Mouse (Mus musculus) lung, embryonic 16.5 days (tissue): ENCODE data around the gene Slbp. TPM values are rescaled to one million over a fixed set of nuclear protein-coding genes. Genes with fewer than 3 reads are reported as not detected.

ENCODE experiments used
- ATAC-seq: fragments of 200-750 bp; cut with Nextera tagmentation; 2 replicates; pipeline ENCODE4 v1.8.0; 2017; ENCODE audit warnings: low read depth, mild to moderate bottlenecking, moderate library complexity
- H3K27ac ChIP-seq: fragments of 300-500 bp; sonication (generic); 2 replicates; pipeline ENCODE4 v1.5.1; 2014; ENCODE audit warnings: mild to moderate bottlenecking, control low read depth, low read length
- H3K27me3 ChIP-seq: fragments of 300-500 bp; sonication (generic); 2 replicates; pipeline ENCODE4 v1.6.1; 2014; ENCODE audit warnings: low read depth, low read length, mixed read lengths; ENCODE audit not compliant: control insufficient read depth, insufficient read depth
- H3K36me3 ChIP-seq: fragments of 300-500 bp; sonication (generic); 2 replicates; pipeline ENCODE4 v1.6.1; 2014; ENCODE audit warnings: low read length; ENCODE audit not compliant: control insufficient read depth, insufficient read depth
- H3K4me1 ChIP-seq: fragments of 300-500 bp; sonication (generic); replicated peaks from 2 replicates; pipeline ENCODE4 v1.6.1; 2014; ENCODE audit warnings: low read length, mixed read lengths; ENCODE audit not compliant: control insufficient read depth, insufficient read depth
- H3K4me2 ChIP-seq: fragments of 300-500 bp; sonication (generic); 2 replicates; pipeline ENCODE4 v1.6.1; 2014; ENCODE audit warnings: low read depth, low read length, control low read depth
- H3K4me3 ChIP-seq: fragments of 300-500 bp; sonication (generic); 2 replicates; pipeline ENCODE4 v1.5.1; 2014; ENCODE audit warnings: mild to moderate bottlenecking, low read length, control low read depth
- H3K9ac ChIP-seq: fragments of 300-500 bp; sonication (generic); 2 replicates; pipeline ENCODE4 v1.6.1; 2014; ENCODE audit warnings: low read length, control low read depth
- H3K9me3 ChIP-seq: fragments of 300-500 bp; sonication (generic); 2 replicates; pipeline ENCODE4 v1.6.1; 2016; ENCODE audit warnings: low read length; ENCODE audit not compliant: control insufficient read depth
- WGBS: fragments of 180-500 bp; shearing (Covaris S2); extraction: QIAGEN DNeasy Blood & Tissue Kit; methylation state at CpG from one replicate; pipeline ENCODE4 v1.1.7; 2014; 5-methylcytosine and 5-hydroxymethylcytosine counted together
- polyA plus RNA-seq: library from polyadenylated mRNA; unstranded; fragments of >200 nt; fragmentation: Nextera tagmentation; extraction: Ambion mirVana; gene quantifications from 2 replicates; pipeline ENCODE4 v1.2.1, GENCODE M21; 2015

The Slbp gene
- polyA plus RNA-seq, 1 experiment from 2014 or later: 259 TPM

- Histone ChIP-seq H3K36me3 (no peaks in the 10 kb centered on the region), H3K9me3 (no peaks in the 10 kb centered on the region), H3K4me2 (no peak overlapping the region), H3K27ac (no peak overlapping the region), H3K9ac (no peak overlapping the region), H3K4me1 (peaks cover 14% of the 10 kb centered on the region), H3K4me3 (no peak overlapping the region), H3K27me3 (no peaks in the 10 kb centered on the region)
- ATAC-seq: peak; percentile 76
- 46% methylated on average over 7 of the region's 7 CpGs for WGBS
These were observed 31.7 kb upstream of the Slbp start for GRCm38 (mm10) chr5:33683897-33684652.

- peaks cover 9% of the 10 kb centered on the region for H3K4me1 ChIP-seq
- 82% methylated on average over 4 of the region's 4 CpGs for WGBS
- H3K27ac ChIP-seq: no peak overlapping the region
- H3K9me3 ChIP-seq: no peaks in the 10 kb centered on the region
- no peak overlapping the region for H3K4me2 ChIP-seq
- H3K4me3 ChIP-seq: no peak overlapping the region
- H3K9ac ChIP-seq: no peak overlapping the region
- no peaks in the 10 kb centered on the region for H3K27me3 ChIP-seq
- ATAC-seq: no peak
- no peaks in the 10 kb centered on the region for H3K36me3 ChIP-seq
These were observed 30.6 kb upstream of the Slbp start for GRCm38 (mm10) chr5:33682963-33683362.

GRCm38 (mm10) chr5:33681611-33682388 lies 29.4 kb upstream of the Slbp start:
- 75% methylated on average over 15 of the region's 15 CpGs for WGBS
- Histone ChIP-seq H3K4me3 (no peak overlapping the region), H3K4me2 (no peak overlapping the region), H3K27ac (no peak overlapping the region), H3K27me3 (no peaks in the 10 kb centered on the region), H3K9ac (no peak overlapping the region), H3K4me1 (peaks cover 5% of the 10 kb centered on the region), H3K36me3 (no peaks in the 10 kb centered on the region), H3K9me3 (no peaks in the 10 kb centered on the region)
- ATAC-seq: no peak

- Histone ChIP-seq H3K4me1 (peaks cover 5% of the 10 kb centered on the region; the same call in 1 of the 2 replicates), H3K4me3 (no peak overlapping the region), H3K4me2 (no peak overlapping the region), H3K36me3 (no peaks in the 10 kb centered on the region), H3K27ac (no peak overlapping the region), H3K9ac (no peak overlapping the region), H3K27me3 (no peaks in the 10 kb centered on the region), H3K9me3 (no peaks in the 10 kb centered on the region)
- 60% methylated on average over 3 of the region's 3 CpGs for WGBS
- no peak for ATAC-seq
These were observed 28.7 kb upstream of the Slbp start for GRCm38 (mm10) chr5:33681044-33681443.

- Histone ChIP-seq H3K27ac (peak overlapping the region; percentile 81), H3K9ac (no peak overlapping the region), H3K4me3 (no peak overlapping the region), H3K4me2 (no peak overlapping the region), H3K36me3 (no peaks in the 10 kb centered on the region), H3K9me3 (no peaks in the 10 kb centered on the region), H3K27me3 (no peaks in the 10 kb centered on the region), H3K4me1 (peaks cover 10% of the 10 kb centered on the region)
- peak; percentile 51 for ATAC-seq
- 32% methylated on average over 5 of the region's 5 CpGs for WGBS
These were observed 25.9 kb upstream of the Slbp start for GRCm38 (mm10) chr5:33678244-33678643.

- H3K4me3 ChIP-seq: no peak overlapping the region
- 5% methylated on average over 1 of the region's 1 CpGs for WGBS
- peaks cover 6% of the 10 kb centered on the region; the same call in 1 of the 2 replicates for H3K36me3 ChIP-seq
- ATAC-seq: 0 out of 2 replicates have a peak, but pooled peaks have one; percentile 27
- no peaks in the 10 kb centered on the region for H3K9me3 ChIP-seq
- no peak overlapping the region for H3K27ac ChIP-seq
- H3K4me2 ChIP-seq: no peak overlapping the region
- peaks cover 10% of the 10 kb centered on the region for H3K4me1 ChIP-seq
- H3K27me3 ChIP-seq: no peaks in the 10 kb centered on the region
- H3K9ac ChIP-seq: no peak overlapping the region
These were observed 23.6 kb upstream of the Slbp start for GRCm38 (mm10) chr5:33675964-33676363.

- ATAC-seq: peak; percentile 21
These were observed 22.1 kb upstream of the Slbp start for GRCm38 (mm10) chr5:33674439-33674838.

GRCm38 (mm10) chr5:33671659-33672058 lies 19.3 kb upstream of the Slbp start:
- H3K4me3 ChIP-seq: no peak overlapping the region
- no peak overlapping the region for H3K27ac ChIP-seq
- no peak overlapping the region for H3K4me2 ChIP-seq
- peaks cover 6% of the 10 kb centered on the region for H3K4me1 ChIP-seq
- ATAC-seq: no peak
- no peak overlapping the region for H3K9ac ChIP-seq
- H3K27me3 ChIP-seq: no peaks in the 10 kb centered on the region
- no peaks in the 10 kb centered on the region for H3K9me3 ChIP-seq
- 72% methylated on average over 5 of the region's 5 CpGs for WGBS
- peaks cover 25% of the 10 kb centered on the region for H3K36me3 ChIP-seq

More at GRCm38 (mm10) chr5:33674439-33674838, 22.1 kb upstream of the Slbp start:
- Histone ChIP-seq H3K4me1 (peaks cover 10% of the 10 kb centered on the region), H3K4me2 (no peak overlapping the region), H3K36me3 (peaks cover 9% of the 10 kb centered on the region), H3K9me3 (no peaks in the 10 kb centered on the region), H3K27me3 (no peaks in the 10 kb centered on the region), H3K9ac (peak overlapping the region; percentile 20; the same call in 1 of the 2 replicates), H3K27ac (peak overlapping the region; percentile 13; the same call in 1 of the 2 replicates), H3K4me3 (no peak overlapping the region)
- WGBS: 69% methylated on average over 3 of the region's 3 CpGs

GRCm38 (mm10) chr5:33668223-33668622 lies 15.8 kb upstream of the Slbp start:
- Histone ChIP-seq H3K9ac (no peak overlapping the region), H3K4me2 (no peak overlapping the region), H3K4me3 (no peak overlapping the region), H3K27ac (no peak overlapping the region), H3K27me3 (no peaks in the 10 kb centered on the region), H3K36me3 (peaks cover 40% of the 10 kb centered on the region), H3K9me3 (no peaks in the 10 kb centered on the region), H3K4me1 (no peaks in the 10 kb centered on the region)
- no peak for ATAC-seq
